Mouse (Mus musculus): ENCODE results near the gene Ncan. TPM values are rescaled to one million over a fixed set of nuclear protein-coding genes. Genes with fewer than 3 reads are reported as not detected.
"Not testable (repeated sequence)": the region's sequence is repeated elsewhere in the genome, so short reads cannot be mapped to it uniquely, and the experiment has no call there.

The Ncan gene
- polyA plus RNA-seq, 1 experiment from 2014 or later = 0.13 TPM

DNA sequence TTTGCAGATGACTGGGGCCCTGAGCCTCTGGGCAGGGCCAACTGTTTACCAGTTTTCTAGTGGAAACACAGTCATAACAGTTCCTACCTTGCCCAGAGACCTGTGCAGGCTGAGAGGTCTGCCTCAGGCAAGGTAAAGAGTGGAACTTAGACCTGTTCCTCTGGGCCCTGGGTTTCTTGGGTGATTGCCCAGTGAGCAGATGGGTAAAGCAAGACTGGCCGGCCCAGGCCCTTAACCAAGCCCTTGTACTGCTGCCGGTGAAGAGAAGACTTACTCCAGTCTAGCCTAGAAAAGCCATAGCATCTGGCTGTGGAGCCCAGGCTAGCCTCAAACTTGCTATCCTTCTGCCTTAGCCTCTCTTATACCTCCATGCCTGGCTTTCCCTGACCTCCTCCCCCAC is 38.7 kb downstream of the Ncan start:
- Histone ChIP-seq H3K27me3 (ENCODE audit: control insufficient read depth, insufficient read depth, low read length) (peaks cover 46% of the 10 kb centered on the region), H3K36me3 (ENCODE audit: control insufficient read depth, insufficient read depth) (no peaks in the 10 kb centered on the region), H3K4me3 (ENCODE audit: low read length) (no peak overlapping the region), H3K9ac (ENCODE audit: low read length) (no peak overlapping the region), H3K9me3 (replicated peaks; ENCODE audit: control insufficient read depth, low read length) (no peaks in the 10 kb centered on the region), H3K27ac (ENCODE audit: low read length) (no peak overlapping the region), H3K4me2 (ENCODE audit: low read depth, low read length) (no peak overlapping the region), H3K4me1 (ENCODE audit: control insufficient read depth, insufficient read depth, low read length) (peaks cover 16% of the 10 kb centered on the region)
- WGBS = 78% methylated on average over 2 of the region's 2 CpGs
- no peak for ATAC-seq (replicated peaks; ENCODE audit: extremely low read depth, insufficient read depth, low FRiP score)

DNA sequence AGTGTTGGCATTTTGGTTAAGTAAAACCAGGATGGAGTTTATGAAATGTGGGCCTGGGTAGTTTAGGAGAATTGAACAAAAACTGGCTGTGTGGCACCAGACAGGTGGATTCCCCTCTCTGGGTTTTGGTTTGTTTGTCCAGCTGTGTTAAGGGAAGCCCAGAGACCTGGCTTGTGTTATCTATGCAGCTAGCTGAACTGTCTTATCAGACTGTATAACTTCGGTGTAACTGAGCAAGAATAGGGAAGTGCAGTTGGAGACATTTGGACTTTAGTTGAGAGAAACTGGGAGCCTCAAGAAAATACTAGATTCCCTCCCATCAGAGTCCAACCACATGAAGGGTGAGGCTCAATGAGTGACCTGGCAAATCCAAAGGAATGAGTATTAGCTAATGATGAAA is 47.0 kb downstream of the Ncan start:
- no peak overlapping the region for H3K4me2 ChIP-seq (ENCODE audit: low read depth, low read length)
- no peaks in the 10 kb centered on the region for H3K27me3 ChIP-seq (ENCODE audit: control insufficient read depth, insufficient read depth, low read length)
- H3K9me3 ChIP-seq (replicated peaks; ENCODE audit: control insufficient read depth, low read length) = no peaks in the 10 kb centered on the region
- H3K9ac ChIP-seq (ENCODE audit: low read length) = no peak overlapping the region
- H3K4me3 ChIP-seq (ENCODE audit: low read length) = no peak overlapping the region
- no peak overlapping the region for H3K27ac ChIP-seq (ENCODE audit: low read length)
- H3K36me3 ChIP-seq (ENCODE audit: control insufficient read depth, insufficient read depth) = peaks cover 15% of the 10 kb centered on the region
- peaks cover 12% of the 10 kb centered on the region for H3K4me1 ChIP-seq (ENCODE audit: control insufficient read depth, insufficient read depth, low read length)
- WGBS = 17% methylated on average over 1 of the region's 1 CpGs
- no peak for ATAC-seq (replicated peaks; ENCODE audit: extremely low read depth, insufficient read depth, low FRiP score)

DNA sequence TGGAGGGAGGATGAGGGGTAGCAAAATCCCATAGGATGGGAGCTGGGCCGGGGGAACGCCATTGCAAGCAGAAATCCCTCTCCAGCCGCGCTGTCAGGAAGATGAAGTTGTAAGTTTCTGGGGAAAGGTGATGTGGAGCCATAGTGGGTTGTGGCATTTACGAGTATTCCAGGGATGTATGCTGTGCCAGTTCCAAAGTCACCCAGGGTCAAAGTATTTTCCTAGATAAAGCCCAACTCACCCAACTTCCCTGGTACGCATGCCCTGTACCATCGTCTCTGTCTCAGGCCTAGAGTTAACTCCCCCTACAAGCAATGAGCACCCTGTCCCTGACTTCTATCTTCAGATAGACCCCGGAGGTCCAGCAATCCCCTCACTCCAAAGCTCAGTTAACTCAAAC is 47.6 kb downstream of the Ncan start:
- H3K36me3 ChIP-seq (ENCODE audit: control insufficient read depth, insufficient read depth) = peaks cover 17% of the 10 kb centered on the region
- ATAC-seq (replicated peaks; ENCODE audit: extremely low read depth, insufficient read depth, low FRiP score) = no peak
- peak overlapping the region; percentile 62 for H3K9ac ChIP-seq (ENCODE audit: low read length)
- no peak overlapping the region for H3K27ac ChIP-seq (ENCODE audit: low read length)
- H3K4me2 ChIP-seq (ENCODE audit: low read depth, low read length) = peak overlapping the region; percentile 79
- no peaks in the 10 kb centered on the region for H3K9me3 ChIP-seq (replicated peaks; ENCODE audit: control insufficient read depth, low read length)
- H3K4me1 ChIP-seq (ENCODE audit: control insufficient read depth, insufficient read depth, low read length) = peaks cover 12% of the 10 kb centered on the region
- 51% methylated on average over 8 of the region's 8 CpGs for WGBS
- H3K4me3 ChIP-seq (ENCODE audit: low read length) = peak overlapping the region; percentile 43
- no peaks in the 10 kb centered on the region for H3K27me3 ChIP-seq (ENCODE audit: control insufficient read depth, insufficient read depth, low read length)

DNA sequence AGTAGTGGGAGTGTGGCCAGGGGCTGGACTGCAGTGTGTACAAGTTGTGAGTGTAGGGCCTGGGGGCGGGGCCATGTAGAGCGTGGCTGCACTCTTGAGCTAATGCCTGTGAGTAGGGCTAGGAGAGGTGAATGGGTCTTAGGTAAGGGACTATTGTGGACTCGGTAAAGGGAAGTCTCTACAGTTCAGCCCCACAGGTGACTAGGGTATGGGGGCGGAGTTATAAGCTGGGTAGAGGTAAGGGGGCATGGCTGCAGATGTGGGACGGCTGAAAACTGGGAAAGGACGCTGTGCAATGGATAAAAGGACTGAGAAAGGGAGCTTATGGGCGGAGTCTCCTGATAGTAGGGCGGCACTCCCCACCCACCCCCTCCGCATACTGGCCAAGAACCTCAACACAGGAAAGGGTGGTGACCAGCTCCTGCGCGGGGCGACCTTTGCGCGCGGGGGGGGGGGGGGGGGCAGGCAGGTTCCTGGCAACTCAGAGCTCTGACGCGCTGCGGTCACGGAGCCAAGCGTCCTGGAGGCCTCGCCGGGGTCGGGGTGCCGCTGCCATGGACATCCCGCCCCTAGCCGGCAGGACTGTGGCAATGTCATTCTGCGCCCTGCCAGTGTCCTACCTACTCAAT is 48.1 kb downstream of the Ncan start, which contains the start of gene Tm6sf2:
TSS of gene Tm6sf2 (plus strand) at position 484 of the 629 bp plus-strand sequence.
- peak within 1 kb of the TSS; percentile 62 for H3K9ac ChIP-seq (ENCODE audit: low read length)
- no peaks in the 10 kb centered on the region for H3K9me3 ChIP-seq (replicated peaks; ENCODE audit: control insufficient read depth, low read length)
- peak within 1 kb of the TSS; percentile 43 for H3K4me3 ChIP-seq (ENCODE audit: low read length)
- ATAC-seq (replicated peaks; ENCODE audit: extremely low read depth, insufficient read depth, low FRiP score) = peak; percentile 81
- 7% methylated on average over 24 of the region's 27 CpGs for WGBS
- H3K36me3 ChIP-seq (ENCODE audit: control insufficient read depth, insufficient read depth) = peaks cover 21% of the 10 kb centered on the region
- H3K27ac ChIP-seq (ENCODE audit: low read length) = peak within 1 kb of the TSS; percentile 19; the same call in 1 of the 2 replicates
- peak within 1 kb of the TSS; percentile 79 for H3K4me2 ChIP-seq (ENCODE audit: low read depth, low read length)
- H3K4me1 ChIP-seq (ENCODE audit: control insufficient read depth, insufficient read depth, low read length) = peaks cover 12% of the 10 kb centered on the region
- H3K27me3 ChIP-seq (ENCODE audit: control insufficient read depth, insufficient read depth, low read length) = no peaks in the 10 kb centered on the region

DNA sequence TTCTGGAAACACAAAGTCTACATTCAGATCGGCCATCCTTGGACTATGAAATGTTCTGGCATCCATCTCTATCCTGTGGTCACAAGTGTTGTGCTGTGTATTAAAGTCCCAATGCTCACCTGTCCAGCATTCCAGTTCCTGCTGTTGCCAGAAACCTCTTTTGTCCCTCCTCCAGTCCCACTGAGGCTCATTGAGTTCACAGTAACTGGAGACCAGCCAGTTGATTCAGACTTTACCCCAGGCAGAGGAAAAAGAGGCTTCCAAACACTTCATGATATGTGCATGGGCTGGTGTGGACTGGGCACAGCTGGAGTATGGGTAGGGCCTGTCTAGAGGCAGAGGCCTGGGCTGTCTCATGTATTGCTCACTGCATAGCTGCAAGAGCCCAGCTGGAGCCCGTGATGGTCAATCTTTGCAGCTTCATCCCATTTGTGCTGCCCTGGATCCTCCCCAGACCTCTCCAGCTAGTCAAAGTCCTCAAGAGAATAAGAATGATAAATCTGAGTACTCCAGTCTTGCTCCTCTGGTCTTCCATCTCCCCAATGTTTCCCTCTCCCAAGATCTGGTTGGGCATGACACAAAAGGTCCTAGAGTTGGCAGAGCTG is 48.7 kb downstream of the Ncan start:
- H3K9ac ChIP-seq (ENCODE audit: low read length) = no peak overlapping the region
- H3K27ac ChIP-seq (ENCODE audit: low read length) = peak overlapping the region; percentile 19; the same call in 1 of the 2 replicates
- ATAC-seq (replicated peaks; ENCODE audit: extremely low read depth, insufficient read depth, low FRiP score) = no peak
- peaks cover 12% of the 10 kb centered on the region for H3K4me1 ChIP-seq (ENCODE audit: control insufficient read depth, insufficient read depth, low read length)
- H3K36me3 ChIP-seq (ENCODE audit: control insufficient read depth, insufficient read depth) = peaks cover 21% of the 10 kb centered on the region
- H3K27me3 ChIP-seq (ENCODE audit: control insufficient read depth, insufficient read depth, low read length) = no peaks in the 10 kb centered on the region
- 82% methylated on average over 2 of the region's 2 CpGs for WGBS
- H3K4me3 ChIP-seq (ENCODE audit: low read length) = no peak overlapping the region
- no peaks in the 10 kb centered on the region for H3K9me3 ChIP-seq (replicated peaks; ENCODE audit: control insufficient read depth, low read length)
- H3K4me2 ChIP-seq (ENCODE audit: low read depth, low read length) = no peak overlapping the region; the same call in 1 of the 2 replicates

DNA sequence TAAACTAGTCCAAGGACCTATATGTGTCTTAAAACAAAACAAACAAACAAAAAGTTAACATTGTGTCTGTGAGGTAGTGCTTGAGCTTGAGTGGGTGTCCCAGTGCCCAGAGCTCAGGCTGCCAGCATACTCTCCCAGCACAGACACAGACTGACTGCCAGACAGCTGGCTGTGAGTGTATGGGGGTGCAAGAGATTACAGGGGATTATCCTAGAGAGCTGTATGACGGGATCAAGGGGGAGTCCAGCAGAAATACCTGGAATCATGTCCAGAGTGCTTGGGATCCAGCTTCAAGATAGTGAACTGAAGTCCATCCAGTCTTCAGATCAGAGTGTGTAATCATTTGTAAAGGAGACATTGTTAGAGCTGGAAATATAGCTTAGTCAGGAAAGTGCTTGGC is 63.0 kb downstream of the Ncan start:
- Histone ChIP-seq H3K4me3 (ENCODE audit: low read length) (no peak overlapping the region), H3K9me3 (replicated peaks; ENCODE audit: control insufficient read depth, low read length) (no peaks in the 10 kb centered on the region), H3K27me3 (ENCODE audit: control insufficient read depth, insufficient read depth, low read length) (no peaks in the 10 kb centered on the region), H3K9ac (ENCODE audit: low read length) (no peak overlapping the region), H3K4me2 (ENCODE audit: low read depth, low read length) (no peak overlapping the region), H3K27ac (ENCODE audit: low read length) (no peak overlapping the region), H3K4me1 (ENCODE audit: control insufficient read depth, insufficient read depth, low read length) (no peaks in the 10 kb centered on the region), H3K36me3 (ENCODE audit: control insufficient read depth, insufficient read depth) (peaks cover 45% of the 10 kb centered on the region)
- WGBS = 83% methylated on average over 1 of the region's 1 CpGs
- no peak for ATAC-seq (replicated peaks; ENCODE audit: extremely low read depth, insufficient read depth, low FRiP score)

DNA sequence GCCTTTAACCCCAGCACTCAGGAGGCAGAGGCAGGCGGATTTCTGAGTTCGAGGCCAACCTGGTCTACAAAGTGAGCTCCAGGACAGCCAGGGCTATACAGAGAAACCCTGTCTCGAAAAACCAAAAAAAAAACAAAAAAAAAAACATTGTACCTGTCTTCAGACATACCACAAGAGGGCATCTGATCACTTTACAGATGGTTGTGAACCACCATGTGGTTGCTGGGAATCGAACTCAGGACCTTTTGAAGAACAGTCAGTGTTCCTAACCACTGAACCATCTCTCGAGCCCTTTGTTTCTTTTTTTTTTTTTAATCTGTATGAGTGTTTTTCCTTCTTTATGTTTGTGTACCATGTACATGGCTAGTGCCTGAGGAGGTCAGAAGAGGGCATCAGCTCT is 70.2 kb downstream of the Ncan start:
- peaks cover 32% of the 10 kb centered on the region for H3K36me3 ChIP-seq (ENCODE audit: control insufficient read depth, insufficient read depth)
- not testable (repeated sequence) for H3K27me3 ChIP-seq (ENCODE audit: control insufficient read depth, insufficient read depth, low read length); H3K27ac ChIP-seq (ENCODE audit: low read length); H3K4me1 ChIP-seq (ENCODE audit: control insufficient read depth, insufficient read depth, low read length); H3K4me2 ChIP-seq (ENCODE audit: low read depth, low read length); H3K9me3 ChIP-seq (replicated peaks; ENCODE audit: control insufficient read depth, low read length); ATAC-seq (replicated peaks; ENCODE audit: extremely low read depth, insufficient read depth, low FRiP score); H3K9ac ChIP-seq (ENCODE audit: low read length); H3K4me3 ChIP-seq (ENCODE audit: low read length)
- WGBS = 92% methylated on average over 5 of the region's 5 CpGs

DNA sequence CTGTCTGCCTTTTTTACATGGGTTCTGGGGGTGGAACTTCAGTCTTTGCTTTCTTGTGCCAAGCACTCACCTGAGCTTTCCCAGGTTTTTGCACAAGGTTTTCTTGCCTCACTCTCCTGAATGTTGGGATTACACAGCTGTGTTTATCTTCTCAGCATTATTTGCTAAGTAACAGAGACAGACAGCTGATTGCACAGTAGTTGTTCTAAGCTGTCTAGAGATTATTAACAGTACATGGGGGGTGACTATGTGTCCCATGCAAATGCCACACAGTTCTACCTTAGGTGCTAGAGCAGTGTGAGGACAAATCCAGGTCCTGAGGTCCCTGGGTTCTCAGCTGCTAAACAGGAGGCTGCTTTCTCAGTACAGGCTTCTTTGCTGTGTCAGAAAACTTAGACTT is 71.0 kb downstream of the Ncan start:
- peaks cover 27% of the 10 kb centered on the region for H3K36me3 ChIP-seq (ENCODE audit: control insufficient read depth, insufficient read depth)
- H3K27me3 ChIP-seq (ENCODE audit: control insufficient read depth, insufficient read depth, low read length) = no peaks in the 10 kb centered on the region
- H3K27ac ChIP-seq (ENCODE audit: low read length) = no peak overlapping the region
- H3K9me3 ChIP-seq (replicated peaks; ENCODE audit: control insufficient read depth, low read length) = no peaks in the 10 kb centered on the region
- no peak overlapping the region for H3K4me2 ChIP-seq (ENCODE audit: low read depth, low read length)
- H3K4me3 ChIP-seq (ENCODE audit: low read length) = no peak overlapping the region
- no peak overlapping the region for H3K9ac ChIP-seq (ENCODE audit: low read length)
- no peaks in the 10 kb centered on the region; the same call in 1 of the 2 replicates for H3K4me1 ChIP-seq (ENCODE audit: control insufficient read depth, insufficient read depth, low read length)
- no peak for ATAC-seq (replicated peaks; ENCODE audit: extremely low read depth, insufficient read depth, low FRiP score)

DNA sequence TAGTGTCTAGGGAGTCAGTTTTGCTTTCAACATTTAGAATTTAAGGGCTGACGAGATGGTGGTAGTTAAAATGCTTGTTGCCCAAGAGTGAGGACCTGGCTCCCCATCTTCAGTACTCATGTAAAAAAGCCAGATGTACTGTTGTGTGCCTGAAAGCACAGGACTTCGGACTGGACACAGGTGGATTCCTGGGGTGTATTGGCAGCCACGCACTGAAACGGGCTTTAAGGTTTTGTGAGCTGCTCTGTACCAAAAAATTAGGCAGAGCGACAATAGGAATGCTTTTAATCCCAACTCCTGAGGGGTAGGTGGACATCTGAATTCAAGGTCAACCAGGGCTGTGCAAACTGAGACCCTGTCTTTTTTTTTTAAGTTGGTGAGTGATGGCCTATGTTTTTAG is 76.7 kb downstream of the Ncan start:
- no peak overlapping the region for H3K9ac ChIP-seq (ENCODE audit: low read length)
- H3K27ac ChIP-seq (ENCODE audit: low read length) = no peak overlapping the region
- H3K4me1 ChIP-seq (ENCODE audit: control insufficient read depth, insufficient read depth, low read length) = peaks cover 20% of the 10 kb centered on the region

More for the DNA sequence above, 76.7 kb downstream of the Ncan start:
- H3K4me2 ChIP-seq (ENCODE audit: low read depth, low read length) = no peak overlapping the region
- WGBS = 85% methylated on average over 5 of the region's 5 CpGs
- ATAC-seq (replicated peaks; ENCODE audit: extremely low read depth, insufficient read depth, low FRiP score) = no peak
- H3K4me3 ChIP-seq (ENCODE audit: low read length) = no peak overlapping the region
- no peaks in the 10 kb centered on the region for H3K9me3 ChIP-seq (replicated peaks; ENCODE audit: control insufficient read depth, low read length)
- H3K36me3 ChIP-seq (ENCODE audit: control insufficient read depth, insufficient read depth) = peaks cover 4% of the 10 kb centered on the region; the same call in 1 of the 2 replicates
- no peaks in the 10 kb centered on the region for H3K27me3 ChIP-seq (ENCODE audit: control insufficient read depth, insufficient read depth, low read length)

Measured in heart, embryonic 16.5 days (tissue).